Mouse (Mus musculus) midbrain, embryonic 10.5 days (tissue): ENCODE results near the gene Dclk1. TPM values are rescaled to one million over a fixed set of nuclear protein-coding genes. Genes with fewer than 3 reads are reported as not detected.

Experiments used
- DNase-seq: peaks from one replicate; pipeline ENCODE4 v3.0.0-alpha.2; 2017; ENCODE audit warnings: low spot score
- H3K27ac ChIP-seq: fragments of 300-500 bp; sonication (generic); replicated peaks from 2 replicates; pipeline ENCODE4 v1.5.1; 2016; ENCODE audit warnings: mild to moderate bottlenecking
- H3K27me3 ChIP-seq: fragments of 300-500 bp; sonication (generic); 2 replicates; pipeline ENCODE4 v1.6.1; 2016; ENCODE audit warnings: low read depth, mild to moderate bottlenecking; ENCODE audit not compliant: poor library complexity, severe bottlenecking
- H3K36me3 ChIP-seq: fragments of 300-500 bp; sonication (generic); 2 replicates; pipeline ENCODE4 v1.6.1; 2016; ENCODE audit warnings: mild to moderate bottlenecking, moderate library complexity
- H3K4me1 ChIP-seq: fragments of 300-500 bp; sonication (generic); 2 replicates; pipeline ENCODE4 v1.6.1; 2016
- H3K4me3 ChIP-seq: fragments of 300-500 bp; sonication (generic); 2 replicates; pipeline ENCODE4 v1.5.1; 2016; ENCODE audit warnings: mild to moderate bottlenecking, moderate library complexity
- H3K9me3 ChIP-seq: fragments of 300-500 bp; sonication (generic); replicated peaks from 2 replicates; pipeline ENCODE4 v1.6.1; 2016; ENCODE audit warnings: mild to moderate bottlenecking
- WGBS: fragments of 180-500 bp; shearing (Covaris S2); methylation state at CpG from one replicate; pipeline ENCODE4 v1.1.7; 2016; 5-methylcytosine and 5-hydroxymethylcytosine counted together
- polyA plus RNA-seq: library from polyadenylated mRNA; unstranded; fragments of >200 nt; fragmentation: Nextera tagmentation; extraction: Ambion mirVana; gene quantifications from 2 replicates; pipeline ENCODE4 v1.2.1, GENCODE M21; 2016

Gene Dclk1
- polyA plus RNA-seq, 1 experiment from 2014 or later = 42.2 TPM

DNA sequence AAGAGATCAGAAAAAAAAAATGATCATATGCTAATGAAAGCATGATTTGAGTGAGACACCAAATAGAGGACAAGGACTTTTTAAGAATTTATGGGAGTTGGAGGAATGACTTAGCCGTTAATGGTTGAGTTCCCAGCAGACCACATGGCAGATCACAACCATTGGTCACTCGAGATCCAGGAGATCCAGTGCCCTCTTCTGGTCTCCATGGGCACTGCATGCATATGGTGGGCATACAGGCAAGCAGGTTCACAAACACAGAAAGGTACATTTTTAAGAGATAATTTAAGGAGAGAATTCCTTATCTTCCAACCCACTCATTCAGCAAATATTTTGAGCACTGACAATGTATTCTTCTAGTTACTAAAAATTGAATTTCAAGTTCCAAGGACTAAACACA, 207.0 kb downstream of the Dclk1 start:
- H3K36me3 ChIP-seq = no peaks in the 10 kb centered on the region
- H3K4me3 ChIP-seq = no peak overlapping the region
- no peaks in the 10 kb centered on the region for H3K27me3 ChIP-seq
- no peak for DNase-seq
- no peak overlapping the region for H3K27ac ChIP-seq
- no peaks in the 10 kb centered on the region for H3K9me3 ChIP-seq
- no peaks in the 10 kb centered on the region for H3K4me1 ChIP-seq
- WGBS = 94% methylated on average over 2 of the region's 2 CpGs

DNA sequence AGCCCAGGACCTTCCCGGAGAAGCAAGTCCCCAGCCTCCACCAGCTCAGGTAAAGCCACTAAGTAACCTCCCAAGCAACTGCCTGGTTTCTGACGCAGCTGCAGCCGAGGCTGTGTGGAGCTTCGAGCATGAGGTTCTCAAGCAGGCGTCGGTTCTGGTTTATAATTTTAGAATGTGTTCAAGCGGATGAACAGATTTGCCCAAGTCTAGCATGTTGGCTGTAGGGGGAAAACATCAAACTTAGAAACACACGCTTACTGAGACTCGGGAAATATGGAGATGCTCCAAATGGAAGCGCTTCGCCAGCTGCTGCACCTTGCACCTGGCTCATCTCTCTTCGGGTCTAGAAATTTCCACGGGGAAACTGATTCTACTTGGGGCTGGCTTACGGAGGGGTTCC, 208.9 kb downstream of the Dclk1 start:
- WGBS = 92% methylated on average over 14 of the region's 14 CpGs
- H3K27ac ChIP-seq = no peak overlapping the region
- no peaks in the 10 kb centered on the region for H3K36me3 ChIP-seq
- no peak for DNase-seq
- H3K4me3 ChIP-seq = no peak overlapping the region
- no peaks in the 10 kb centered on the region for H3K27me3 ChIP-seq
- H3K9me3 ChIP-seq = no peaks in the 10 kb centered on the region
- H3K4me1 ChIP-seq = no peaks in the 10 kb centered on the region

DNA sequence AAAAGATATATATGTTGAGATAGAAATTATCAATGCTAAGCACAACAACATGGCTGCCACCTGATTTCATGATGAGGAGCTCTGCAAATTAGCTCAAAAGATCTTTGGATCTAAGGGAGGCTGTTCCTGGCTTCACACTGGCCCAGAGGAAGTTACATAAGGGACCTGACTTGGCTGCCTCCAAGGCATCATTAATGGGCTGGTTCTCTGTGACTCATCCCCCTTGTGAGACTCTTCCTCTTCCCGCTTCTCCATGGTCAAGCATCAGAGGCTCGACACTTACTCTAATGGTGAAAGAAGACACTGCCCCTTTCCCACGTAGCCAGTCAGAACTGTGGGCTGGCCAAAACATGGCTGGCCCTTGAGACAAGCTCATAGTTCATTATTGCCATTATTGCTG, 209.7 kb downstream of the Dclk1 start:
- no peak overlapping the region for H3K27ac ChIP-seq
- H3K4me3 ChIP-seq = no peak overlapping the region
- no peaks in the 10 kb centered on the region for H3K9me3 ChIP-seq
- no peaks in the 10 kb centered on the region for H3K27me3 ChIP-seq
- no peaks in the 10 kb centered on the region for H3K4me1 ChIP-seq
- H3K36me3 ChIP-seq = no peaks in the 10 kb centered on the region
- no peak for DNase-seq
- 90% methylated on average over 3 of the region's 3 CpGs for WGBS

DNA sequence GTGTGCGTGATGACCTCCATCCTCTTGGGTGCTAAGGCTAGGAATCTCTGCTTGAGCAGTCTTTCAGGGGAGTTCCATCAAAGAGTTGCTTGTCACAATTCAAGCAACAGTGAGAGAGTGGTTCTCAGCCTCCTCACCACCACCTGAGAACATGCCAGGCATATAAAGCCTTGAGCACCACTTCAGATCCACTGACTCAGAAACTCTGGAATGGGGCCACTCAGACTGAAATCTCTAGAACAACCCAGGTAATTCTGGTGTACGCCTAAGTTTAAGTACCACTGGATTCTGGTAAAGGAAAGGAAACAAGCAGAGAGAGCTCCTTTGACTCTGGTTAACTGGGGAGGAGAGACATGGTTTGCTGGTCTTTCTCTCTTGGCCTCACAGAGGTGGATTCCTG, 210.3 kb downstream of the Dclk1 start:
- Histone ChIP-seq H3K4me1 (no peaks in the 10 kb centered on the region), H3K36me3 (no peaks in the 10 kb centered on the region), H3K4me3 (no peak overlapping the region), H3K27ac (no peak overlapping the region), H3K9me3 (no peaks in the 10 kb centered on the region), H3K27me3 (no peaks in the 10 kb centered on the region)
- DNase-seq = no peak
- WGBS = 91% methylated on average over 2 of the region's 2 CpGs

DNA sequence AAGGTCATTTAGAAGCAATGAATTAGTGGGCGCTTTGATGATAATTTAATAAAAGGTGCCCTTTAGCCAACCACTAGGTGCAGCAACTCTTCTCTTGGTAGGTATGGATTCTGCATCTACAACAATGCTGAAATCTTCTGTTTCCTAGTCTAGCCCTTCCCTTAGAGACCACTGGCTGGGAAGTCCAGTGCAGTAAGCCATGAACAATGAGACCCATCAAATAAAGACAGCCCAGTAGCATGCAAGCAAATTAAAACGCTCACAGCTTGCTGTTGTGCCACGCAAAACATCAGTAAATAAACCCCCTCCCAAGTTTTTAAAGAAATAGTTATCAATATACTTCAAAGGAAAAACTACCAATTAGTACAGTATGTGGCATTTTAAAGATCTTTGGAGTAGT, 218.9 kb downstream of the Dclk1 start:
- 47% methylated on average over 3 of the region's 3 CpGs for WGBS
- Histone ChIP-seq H3K27ac (peak overlapping the region; percentile 75; the same call in 1 of the 2 replicates), H3K4me3 (peak overlapping the region; percentile 47)

DNA sequence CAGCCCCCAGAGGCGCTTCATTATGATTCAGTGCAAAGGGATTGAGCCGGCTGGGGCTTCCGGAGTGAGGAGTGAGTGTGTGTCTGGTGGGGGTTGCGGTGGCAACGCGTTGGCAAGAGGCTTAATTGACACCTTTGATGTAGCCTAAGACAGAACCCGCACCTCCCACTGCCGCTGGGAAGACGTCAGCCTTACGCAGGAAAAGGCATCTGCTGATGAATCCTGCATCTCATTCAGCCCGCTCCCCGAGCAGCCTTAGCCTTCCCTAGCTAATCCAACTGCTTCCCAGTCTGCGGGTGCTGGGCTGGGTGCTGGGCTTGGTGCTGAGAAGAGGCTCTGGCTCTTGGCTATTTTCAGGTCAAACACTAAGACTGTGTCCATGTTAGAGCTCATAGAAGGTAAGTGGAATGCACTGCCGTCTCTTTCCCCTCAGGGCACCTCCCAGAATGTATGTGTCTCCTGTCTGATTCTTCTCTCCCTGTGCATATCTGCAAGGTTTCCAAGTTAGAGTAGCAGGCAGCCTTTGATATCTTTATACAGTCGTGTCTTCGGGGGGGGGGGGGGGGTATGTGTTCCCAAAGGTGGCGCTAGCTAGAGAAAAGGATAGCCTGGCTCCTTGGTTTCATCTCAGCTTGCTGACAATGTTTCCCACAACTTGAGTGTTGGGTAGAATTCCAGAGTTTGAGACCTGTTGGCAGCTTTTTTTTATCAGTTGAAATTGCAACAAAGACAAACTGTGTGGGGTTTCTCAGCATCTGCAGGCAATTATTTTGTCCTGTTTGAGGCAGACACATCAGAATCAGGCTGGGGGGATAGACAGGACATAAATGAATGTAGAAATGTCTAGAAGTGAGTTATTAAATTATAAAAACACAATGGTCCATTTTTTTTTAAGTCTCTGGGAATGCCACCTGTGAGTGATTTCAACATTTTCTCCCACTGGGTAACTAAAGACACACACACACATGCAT, 219.8 kb downstream of the Dclk1 start:
- Histone ChIP-seq H3K27ac (peak overlapping the region; percentile 75), H3K9me3 (no peaks in the 10 kb centered on the region), H3K4me1 (peaks cover 39% of the 10 kb centered on the region), H3K4me3 (peak overlapping the region; percentile 47), H3K27me3 (no peaks in the 10 kb centered on the region), H3K36me3 (no peaks in the 10 kb centered on the region)
- WGBS = 2% methylated on average over 17 of the region's 17 CpGs
- DNase-seq = peak; percentile 82

More for the DNA sequence above, 218.9 kb downstream of the Dclk1 start:
- no peaks in the 10 kb centered on the region for H3K27me3 ChIP-seq
- no peak for DNase-seq
- H3K4me1 ChIP-seq = peaks cover 36% of the 10 kb centered on the region
- H3K36me3 ChIP-seq = no peaks in the 10 kb centered on the region
- H3K9me3 ChIP-seq = no peaks in the 10 kb centered on the region

DNA sequence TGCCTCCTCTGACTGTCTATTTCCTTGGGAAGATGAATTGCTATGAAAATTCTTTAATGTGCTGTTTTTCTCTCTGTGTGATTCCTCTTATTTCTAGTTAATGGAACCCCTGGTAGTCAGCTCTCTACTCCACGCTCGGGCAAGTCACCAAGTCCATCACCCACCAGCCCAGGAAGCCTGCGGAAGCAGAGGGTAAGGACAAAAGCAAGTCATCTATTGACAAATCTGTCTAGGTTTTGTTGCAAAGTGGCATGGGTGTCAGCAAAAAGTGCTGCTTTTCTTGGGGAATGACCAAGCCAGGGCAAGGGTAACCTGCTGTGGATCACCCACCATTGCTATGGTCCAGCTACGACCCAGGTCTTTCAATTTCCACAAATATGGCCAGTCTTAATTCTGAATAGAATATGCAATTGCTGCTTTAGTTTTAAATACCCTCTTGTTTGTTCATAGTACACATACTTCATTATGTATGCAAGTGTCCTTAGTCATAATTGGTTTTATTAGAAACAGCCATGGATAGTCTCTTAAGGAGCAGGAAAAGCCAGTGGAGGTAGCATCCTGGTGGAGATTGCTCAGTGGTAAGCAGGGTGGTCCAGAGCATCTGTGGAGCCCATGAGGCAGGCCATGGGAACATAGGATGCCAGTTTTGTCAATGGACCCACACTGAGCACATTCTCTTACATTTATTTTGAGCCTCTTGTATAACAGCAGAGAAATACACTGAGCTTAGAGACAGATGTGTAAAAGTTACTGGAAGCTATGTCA, 220.9 kb downstream of the Dclk1 start:
- Histone ChIP-seq H3K9me3 (no peaks in the 10 kb centered on the region), H3K36me3 (no peaks in the 10 kb centered on the region), H3K27ac (0 out of 2 replicates have a peak overlapping the region, but pooled peaks have one; percentile 23), H3K4me3 (no peak overlapping the region), H3K4me1 (peaks cover 39% of the 10 kb centered on the region), H3K27me3 (no peaks in the 10 kb centered on the region)
- no peak for DNase-seq
- WGBS = 87% methylated on average over 4 of the region's 4 CpGs

DNA sequence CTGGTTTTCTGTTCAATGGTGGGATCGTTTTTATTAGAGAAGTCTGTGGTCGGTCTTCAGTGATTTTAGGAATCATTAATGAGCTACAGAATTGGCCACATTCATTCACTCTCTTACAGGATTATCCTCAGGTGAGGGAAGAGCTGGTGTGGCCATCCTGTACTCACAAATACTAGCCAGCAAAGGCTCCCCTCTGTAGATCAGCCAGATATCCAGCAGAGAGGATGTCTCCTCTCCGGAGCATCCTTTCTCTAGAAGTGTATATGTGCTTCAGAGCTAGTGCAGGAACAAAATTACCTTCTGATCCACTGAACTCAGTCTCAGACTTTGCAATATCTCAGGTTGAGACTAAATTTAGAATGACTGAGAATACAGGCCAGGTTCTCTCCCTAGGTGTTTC, 222.1 kb downstream of the Dclk1 start:
- 53% methylated on average over 3 of the region's 3 CpGs for WGBS
- no peak overlapping the region for H3K4me3 ChIP-seq
- no peak for DNase-seq
- H3K4me1 ChIP-seq = peaks cover 39% of the 10 kb centered on the region
- H3K27ac ChIP-seq = no peak overlapping the region
- H3K27me3 ChIP-seq = no peaks in the 10 kb centered on the region
- H3K9me3 ChIP-seq = no peaks in the 10 kb centered on the region
- no peaks in the 10 kb centered on the region for H3K36me3 ChIP-seq

DNA sequence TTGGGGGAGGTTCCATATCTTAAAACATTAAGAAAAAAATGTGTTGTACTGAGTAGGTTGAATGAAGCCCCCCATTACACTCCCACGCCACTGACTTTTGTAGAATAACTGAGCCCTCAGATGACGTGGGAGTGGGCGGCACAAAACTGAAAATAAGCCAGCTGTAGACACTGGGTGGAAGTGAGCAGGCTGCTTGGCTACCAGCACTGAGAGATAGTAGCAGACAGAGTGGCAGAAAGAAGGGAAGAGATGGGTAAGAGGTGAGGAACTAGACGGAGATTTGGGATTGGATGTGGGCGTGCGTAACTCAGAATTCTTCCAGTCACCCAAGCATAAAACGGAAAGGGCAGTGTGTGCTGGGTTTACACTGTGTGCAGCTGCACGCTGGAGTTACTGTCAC, 223.6 kb downstream of the Dclk1 start:
- WGBS = 83% methylated on average over 8 of the region's 8 CpGs
- Histone ChIP-seq H3K27ac (no peak overlapping the region), H3K36me3 (no peaks in the 10 kb centered on the region), H3K4me1 (peaks cover 38% of the 10 kb centered on the region), H3K9me3 (no peaks in the 10 kb centered on the region), H3K4me3 (no peak overlapping the region), H3K27me3 (no peaks in the 10 kb centered on the region)
- DNase-seq = no peak

DNA sequence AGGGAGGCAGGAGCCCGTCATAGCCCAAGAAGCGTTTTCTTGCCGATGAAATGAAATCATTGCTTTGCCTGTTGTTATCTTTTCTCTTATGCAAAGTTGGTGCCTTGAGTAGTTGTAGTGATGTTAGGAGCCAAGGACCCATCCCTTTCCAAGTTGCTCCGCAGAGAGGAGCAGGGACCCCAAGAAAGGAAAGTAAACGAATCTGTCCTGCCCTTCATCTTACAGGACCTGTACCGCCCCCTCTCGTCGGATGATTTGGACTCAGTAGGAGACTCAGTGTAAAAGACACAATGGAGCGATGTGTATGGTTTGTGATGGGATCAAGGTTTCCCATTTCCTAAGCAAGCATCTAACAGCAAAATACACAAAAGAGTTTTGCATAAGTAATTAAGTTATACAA, 224.2 kb downstream of the Dclk1 start:
- Histone ChIP-seq H3K36me3 (no peaks in the 10 kb centered on the region), H3K9me3 (no peaks in the 10 kb centered on the region), H3K4me3 (no peak overlapping the region), H3K27me3 (no peaks in the 10 kb centered on the region), H3K4me1 (peaks cover 32% of the 10 kb centered on the region), H3K27ac (no peak overlapping the region)
- 65% methylated on average over 9 of the region's 9 CpGs for WGBS
- no peak for DNase-seq

DNA sequence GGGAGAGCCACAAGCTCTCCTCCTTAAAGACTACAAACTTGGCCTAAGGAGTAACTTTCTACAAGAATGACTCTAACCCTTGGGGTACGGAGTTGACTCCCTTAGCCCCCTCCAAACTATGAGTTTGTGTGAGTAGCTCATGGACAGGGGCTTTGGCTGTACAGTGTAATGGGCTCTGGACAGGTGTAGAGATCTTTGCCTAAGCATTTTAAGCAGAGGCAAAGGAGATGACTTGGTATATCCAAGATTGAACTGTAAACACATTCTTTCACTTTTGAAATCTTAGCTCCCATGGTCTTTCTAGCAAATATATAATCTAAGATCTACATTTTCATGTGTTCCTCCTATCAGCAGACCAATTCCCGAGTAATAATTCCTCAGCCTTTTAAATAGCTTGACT, 229.9 kb downstream of the Dclk1 start, which contains the start of gene Gm21954:
Gene Gm21954 (minus strand): TSS at position 101 of the 400 bp plus-strand sequence.
- 92% methylated on average over 2 of the region's 2 CpGs for WGBS
- no peaks in the 10 kb centered on the region for H3K36me3 ChIP-seq
- H3K4me3 ChIP-seq = no peak within 1 kb of the TSS
- H3K9me3 ChIP-seq = no peaks in the 10 kb centered on the region
- no peak within 1 kb of the TSS for H3K27ac ChIP-seq
- no peaks in the 10 kb centered on the region for H3K27me3 ChIP-seq
- no peak for DNase-seq
- H3K4me1 ChIP-seq = 0 out of 2 replicates have a peak, but pooled peaks cover 4% of the 10 kb centered on the region

DNA sequence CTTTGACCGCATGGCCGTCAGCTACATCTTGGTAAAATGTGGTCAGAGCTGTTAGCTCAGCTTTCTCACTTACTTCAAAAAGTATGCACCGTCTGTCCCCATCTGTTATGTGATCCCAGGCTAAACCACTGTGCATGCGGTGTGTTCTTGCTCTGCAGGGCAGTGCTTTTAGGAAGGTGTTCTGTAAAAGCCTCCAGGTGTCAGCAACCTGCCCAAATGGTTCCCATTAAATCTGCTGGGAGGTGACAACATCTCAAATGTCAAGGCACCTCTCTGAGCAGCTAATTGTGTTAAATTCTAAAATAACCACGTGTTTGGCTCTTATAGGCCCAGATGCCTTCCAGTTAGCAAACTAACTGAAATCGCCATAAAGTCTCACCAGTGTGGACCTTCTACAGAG, 231.0 kb downstream of the Dclk1 start:
- 80% methylated on average over 6 of the region's 6 CpGs for WGBS
- H3K4me1 ChIP-seq = peaks cover 4% of the 10 kb centered on the region; the same call in 1 of the 2 replicates
- no peaks in the 10 kb centered on the region for H3K9me3 ChIP-seq
- H3K4me3 ChIP-seq = no peak overlapping the region
- no peak overlapping the region for H3K27ac ChIP-seq
- DNase-seq = no peak
- H3K27me3 ChIP-seq = no peaks in the 10 kb centered on the region
- no peaks in the 10 kb centered on the region for H3K36me3 ChIP-seq

DNA sequence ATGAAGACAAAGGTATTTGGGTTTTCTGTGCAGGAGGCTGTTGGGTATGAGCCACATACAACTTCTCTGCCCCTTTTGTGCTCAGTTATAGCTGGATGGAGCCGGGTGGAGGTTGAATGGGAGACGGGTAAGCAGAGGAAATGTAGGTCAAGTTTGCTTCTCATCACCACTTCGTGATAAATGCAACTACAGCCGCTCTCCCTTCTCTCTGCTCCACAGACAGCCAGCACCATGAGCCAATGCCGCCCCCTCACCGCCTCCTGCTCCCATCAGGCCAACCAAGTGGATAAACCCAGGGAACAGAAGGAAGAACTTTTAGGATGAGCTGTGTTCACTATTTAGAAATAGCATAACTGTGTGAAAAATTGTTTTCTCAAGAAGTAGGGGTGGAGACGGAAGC, 234.5 kb downstream of the Dclk1 start:
- no peak for DNase-seq

More for the DNA sequence above, 234.5 kb downstream of the Dclk1 start:
- no peak overlapping the region for H3K27ac ChIP-seq
- no peaks in the 10 kb centered on the region for H3K27me3 ChIP-seq
- H3K36me3 ChIP-seq = no peaks in the 10 kb centered on the region
- H3K4me3 ChIP-seq = no peak overlapping the region
- peaks cover 6% of the 10 kb centered on the region; the same call in 1 of the 2 replicates for H3K4me1 ChIP-seq
- WGBS = 90% methylated on average over 7 of the region's 7 CpGs
- no peaks in the 10 kb centered on the region for H3K9me3 ChIP-seq
